Mouse (Mus musculus) c-Kit-positive CD71-positive TER-119-negative erythroid progenitor cells, embryonic 14.5 days (primary cell): Measurements from ENCODE around the gene Cd200r3.

Experiments
- DNase-seq: peaks from one replicate; pipeline ENCODE4 v3.0.0-alpha.2; 2013; ENCODE audit warnings: low read depth

The Cd200r3 gene

DNA sequence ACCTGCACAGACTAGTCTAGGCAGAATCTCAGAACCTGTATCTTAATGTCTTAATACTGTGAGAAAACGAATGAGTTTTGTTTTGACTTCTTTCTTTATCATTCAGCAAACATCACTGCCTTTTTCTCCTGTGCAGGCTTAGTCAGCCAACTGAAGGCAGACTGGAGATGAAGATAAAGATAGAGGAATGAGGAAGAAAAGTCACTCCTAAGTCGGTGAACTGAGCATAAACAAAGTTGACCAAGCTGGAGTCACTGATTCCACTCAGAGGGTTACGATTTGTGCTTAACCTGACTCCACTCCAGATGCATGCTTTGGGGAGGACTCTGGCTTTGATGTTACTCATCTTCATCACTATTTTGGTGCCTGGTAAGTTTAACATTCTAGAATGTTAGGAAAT lies at the start of gene Cd200r3:
Cd200r3 (plus strand) TSS at position 211 of the 400 bp plus-strand sequence.
- no peak for DNase-seq

DNA sequence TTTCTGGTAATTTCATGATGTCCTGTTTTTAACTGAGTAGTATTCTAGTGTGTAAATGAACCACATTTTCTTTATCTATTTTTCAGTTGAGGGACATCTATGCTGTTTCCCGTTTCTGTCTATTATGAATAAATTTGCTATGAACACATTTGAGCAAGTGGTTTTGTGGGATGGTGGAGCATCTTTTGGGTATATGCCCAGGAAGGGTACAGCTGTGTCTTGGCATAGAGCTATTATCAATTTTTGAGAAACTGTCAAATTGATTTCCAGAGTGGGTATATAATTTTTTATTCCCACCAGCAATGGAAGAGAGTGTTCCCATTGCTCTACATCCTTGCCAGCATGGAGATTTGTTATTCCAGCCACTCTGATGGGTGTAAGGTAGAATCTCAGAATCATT lies 11.5 kb upstream of the Cd200r3 start:
- no peak for DNase-seq

DNA sequence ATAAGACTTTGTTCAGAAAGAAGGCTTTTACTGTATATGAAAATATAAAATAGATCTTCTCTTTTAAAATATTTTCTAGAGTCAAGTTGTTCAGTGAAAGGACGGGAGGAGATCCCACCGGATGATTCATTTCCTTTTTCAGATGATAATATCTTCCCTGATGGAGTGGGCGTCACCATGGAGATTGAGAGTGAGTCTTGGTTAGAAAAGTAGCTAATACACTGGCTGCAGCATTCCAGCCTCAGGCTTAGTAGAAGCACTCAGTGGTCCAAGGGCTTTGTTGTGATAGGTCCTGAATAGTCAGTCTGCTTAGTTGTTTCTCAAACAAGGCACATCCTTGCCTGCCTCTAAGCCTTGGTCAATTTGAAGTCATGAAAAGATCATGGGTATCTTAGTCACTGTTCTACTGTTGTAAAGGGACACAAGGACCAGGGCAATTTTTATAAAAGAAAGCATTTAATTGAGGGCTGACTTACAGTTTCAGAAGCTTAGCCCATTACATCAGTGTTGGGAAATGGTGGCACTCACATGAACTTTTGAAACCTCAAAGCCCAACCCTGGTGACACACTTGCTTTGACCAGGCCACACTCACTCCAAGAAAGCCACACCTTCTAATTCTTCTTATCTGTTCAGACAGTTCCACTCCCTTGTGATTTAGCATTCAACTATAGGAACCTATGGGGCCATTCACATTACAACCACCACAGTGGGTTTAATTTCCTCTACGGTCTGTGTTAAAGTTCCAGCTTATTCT lies 8.1 kb downstream of the Cd200r3 start:
- no peak for DNase-seq

DNA sequence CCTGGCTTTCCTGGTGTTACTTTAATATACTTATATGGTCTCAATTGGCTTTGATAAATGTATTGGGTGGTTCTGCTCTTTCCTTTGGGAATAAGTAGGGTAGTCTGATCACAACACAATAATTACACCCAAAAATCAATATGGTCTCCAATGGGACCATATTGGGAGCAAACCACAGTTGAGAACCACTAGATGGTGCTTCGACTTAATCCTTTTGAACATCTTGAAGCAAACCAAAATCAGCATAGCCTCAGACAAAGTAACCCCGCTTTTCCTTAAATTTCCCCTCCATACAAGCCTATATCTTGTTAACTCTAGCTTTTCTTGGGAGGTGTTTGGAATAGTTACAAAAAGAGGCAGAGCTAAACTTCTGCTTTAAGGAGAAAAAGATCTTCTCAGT lies 18.8 kb downstream of the Cd200r3 start:
- DNase-seq: no peak

DNA sequence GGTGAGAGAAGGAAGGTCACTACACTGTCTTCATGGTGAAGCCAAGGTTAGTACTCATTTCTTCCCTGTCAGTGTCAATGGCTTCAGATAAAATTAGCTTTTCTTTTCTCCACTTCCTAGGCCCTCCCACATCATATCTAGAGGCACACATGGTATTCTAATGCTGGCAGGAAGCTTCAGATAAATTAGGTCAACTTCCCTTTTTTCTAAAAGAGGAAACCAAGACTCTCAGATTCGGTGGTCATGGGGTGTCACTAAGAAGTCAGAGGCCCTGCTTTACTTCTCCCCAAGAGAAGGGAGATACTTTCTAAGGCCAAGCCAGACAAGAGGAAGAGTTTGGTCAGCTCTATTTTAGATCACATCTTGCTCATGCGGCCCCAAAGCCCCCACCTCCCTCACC lies 19.3 kb downstream of the Cd200r3 start:
- peak; percentile 7 for DNase-seq

DNA sequence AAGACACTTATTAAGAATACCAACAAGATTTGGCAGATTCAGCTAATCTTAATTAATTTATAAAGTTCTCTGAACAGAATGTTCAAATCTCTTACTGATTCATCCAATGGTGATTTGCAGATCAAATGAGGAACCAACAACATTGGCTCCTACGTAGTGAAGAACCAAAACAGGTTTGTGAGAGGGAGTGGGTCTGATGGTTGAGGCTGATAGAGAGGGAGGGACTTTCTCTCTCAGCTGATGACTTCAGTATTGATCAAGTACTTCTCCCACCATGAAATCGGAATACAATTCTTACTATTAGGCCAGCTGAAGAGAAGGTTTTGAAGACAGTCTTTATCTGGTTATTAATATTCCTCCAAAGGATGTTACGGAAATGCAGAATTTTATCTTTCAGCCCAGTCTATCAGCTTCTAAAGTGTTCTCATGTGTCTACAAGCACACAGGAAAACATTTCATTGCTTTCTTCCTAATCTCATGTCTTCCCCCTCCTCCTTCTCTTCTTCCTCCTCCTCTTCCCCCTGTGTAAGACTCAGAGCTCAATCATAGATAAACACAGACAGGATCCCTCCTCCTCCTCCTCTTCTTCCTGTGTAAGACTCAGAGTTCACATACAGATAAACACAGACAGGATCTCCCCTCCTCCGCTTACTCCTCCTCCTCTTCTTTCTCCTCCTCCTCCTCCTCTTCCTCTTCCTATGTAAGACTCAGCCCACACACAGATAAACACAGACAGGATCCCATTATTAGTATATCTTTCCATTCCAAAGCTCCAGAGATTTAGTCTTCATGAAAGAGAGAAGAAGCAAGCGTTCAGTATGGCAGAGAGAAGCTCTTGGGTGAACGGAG lies 21.3 kb downstream of the Cd200r3 start:
- DNase-seq: no peak

DNA sequence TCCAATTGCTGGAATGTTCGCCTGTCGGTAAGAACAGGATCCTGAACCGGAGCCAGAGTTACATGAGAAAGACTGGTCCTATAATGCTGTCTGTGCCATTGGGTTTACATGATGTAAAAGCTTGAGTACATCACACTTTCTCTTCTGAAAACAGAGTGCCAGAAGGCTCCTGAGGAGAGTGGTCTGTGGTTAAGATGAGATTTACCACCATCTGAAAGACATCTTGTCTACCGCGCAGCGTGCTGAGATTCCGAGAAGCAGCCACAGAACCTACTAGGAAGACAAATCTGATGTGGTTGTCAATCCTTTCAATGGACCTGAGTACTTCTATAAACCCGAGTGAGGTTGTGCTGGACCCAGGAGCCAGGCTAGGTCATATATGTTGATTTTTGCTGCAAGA lies 21.9 kb downstream of the Cd200r3 start:
- DNase-seq: no peak

DNA sequence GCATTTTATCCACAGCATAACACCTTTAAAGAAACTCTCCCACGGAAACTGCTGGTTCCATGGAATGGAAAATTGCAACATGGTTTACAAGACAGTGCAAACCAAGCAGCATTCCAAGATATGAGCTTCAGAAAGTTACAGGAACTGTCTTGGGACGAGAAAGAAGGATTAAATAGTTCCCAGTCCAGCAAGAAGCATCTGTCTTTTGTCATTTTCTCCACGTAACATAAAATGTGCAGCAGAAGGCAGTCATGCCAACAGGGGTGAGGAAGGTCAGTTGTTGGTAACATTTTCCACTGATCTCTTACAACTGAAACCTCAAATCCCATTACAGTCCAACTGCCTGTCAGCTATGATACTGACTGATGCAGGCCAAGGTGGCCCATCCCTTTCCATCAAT lies 22.4 kb downstream of the Cd200r3 start:
- no peak for DNase-seq

DNA sequence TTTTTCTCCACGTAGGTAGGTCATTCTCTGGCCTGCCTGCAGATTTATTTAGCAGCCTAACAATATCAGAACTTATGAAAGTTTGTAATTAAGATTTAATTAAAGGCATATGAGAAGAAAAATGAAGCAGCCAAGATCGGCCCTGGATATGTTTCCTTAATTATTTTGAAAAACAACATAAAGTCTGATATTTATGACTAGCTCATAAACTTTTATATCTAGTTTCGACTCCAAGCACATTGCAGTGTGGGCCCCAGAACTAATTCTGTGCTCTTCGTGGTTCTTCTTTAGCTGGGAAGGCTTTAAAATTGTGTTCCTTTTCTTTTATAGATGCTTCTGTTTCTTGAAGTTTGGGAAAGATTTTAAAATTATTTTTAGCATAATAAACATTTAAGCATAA lies 23.4 kb downstream of the Cd200r3 start:
- DNase-seq: no peak

DNA sequence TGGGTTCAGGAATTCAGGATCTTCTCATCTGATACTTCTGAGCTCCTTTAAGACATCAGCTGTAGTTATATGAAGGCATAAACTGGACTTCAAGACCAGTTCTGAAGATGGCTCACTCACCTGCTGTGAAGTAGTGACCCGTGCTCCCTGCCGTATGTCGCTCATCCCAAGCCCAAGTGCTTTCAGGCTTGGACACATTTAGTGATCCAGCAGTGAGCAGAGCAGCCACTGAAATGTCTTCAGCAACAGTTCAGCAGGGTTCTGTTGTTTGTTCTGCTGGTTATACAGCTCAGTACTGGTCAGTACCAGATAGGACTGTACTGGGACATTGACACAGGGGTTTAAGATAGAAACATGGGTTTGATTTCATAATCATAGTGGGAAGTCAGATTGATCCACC lies 24.6 kb downstream of the Cd200r3 start:
- DNase-seq: no peak

DNA sequence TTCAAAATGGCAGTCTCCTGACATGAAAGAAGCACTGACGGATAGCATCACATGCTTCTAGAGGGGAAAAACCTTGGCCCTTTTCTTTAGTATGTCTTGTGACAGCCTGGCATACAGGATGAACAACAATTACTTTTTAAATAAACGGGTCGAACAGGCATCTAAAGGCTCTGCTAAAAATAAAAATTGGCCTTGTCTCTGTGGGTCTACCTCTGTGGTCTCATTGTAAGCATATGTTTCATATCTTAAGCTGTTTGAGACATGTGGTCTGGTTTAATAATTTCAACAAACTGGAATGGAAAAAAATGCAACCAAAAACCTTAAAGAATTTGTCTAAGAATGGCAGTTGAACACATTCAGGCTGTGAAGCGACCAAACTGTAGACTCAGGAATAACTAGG lies 27.4 kb downstream of the Cd200r3 start:
- no peak for DNase-seq

DNA sequence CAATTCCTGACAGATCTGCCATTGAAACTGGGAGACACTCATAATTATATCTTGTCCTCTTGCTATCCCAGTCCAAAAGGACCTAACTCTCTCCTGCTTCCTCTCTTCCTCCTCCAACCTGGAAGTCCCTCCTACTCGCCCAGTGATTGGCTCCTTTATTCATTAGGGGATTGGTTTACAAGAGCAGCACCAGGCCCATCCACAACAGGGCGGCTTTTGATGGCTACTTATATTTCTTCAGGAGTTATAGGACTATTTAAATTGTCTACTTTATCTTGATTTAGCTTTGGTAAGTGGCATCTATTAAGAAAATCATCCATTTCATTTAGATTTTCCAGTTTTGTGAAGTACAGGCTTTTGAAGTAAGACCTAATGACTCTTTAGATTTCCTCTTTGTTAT lies 30.6 kb downstream of the Cd200r3 start:
- DNase-seq: no peak

DNA sequence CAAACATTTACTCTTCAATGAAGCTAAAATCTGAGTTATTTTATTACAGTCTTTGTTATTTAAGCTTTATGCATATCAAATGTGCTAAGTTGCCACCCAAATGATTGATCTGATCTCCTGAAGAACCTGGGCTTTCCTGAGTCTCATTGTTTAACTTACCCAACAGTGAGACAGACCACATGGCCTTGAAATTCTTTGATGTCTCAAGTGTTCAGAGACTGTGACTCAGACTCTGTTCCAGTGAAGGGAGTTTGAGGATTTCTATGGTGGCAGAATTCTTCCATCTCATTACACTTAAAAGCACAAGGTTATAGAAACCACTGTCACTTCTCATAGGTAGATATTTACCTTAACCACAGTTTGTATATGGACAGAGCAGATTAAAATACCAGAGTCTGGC lies 32.6 kb downstream of the Cd200r3 start:
- DNase-seq: no peak

DNA sequence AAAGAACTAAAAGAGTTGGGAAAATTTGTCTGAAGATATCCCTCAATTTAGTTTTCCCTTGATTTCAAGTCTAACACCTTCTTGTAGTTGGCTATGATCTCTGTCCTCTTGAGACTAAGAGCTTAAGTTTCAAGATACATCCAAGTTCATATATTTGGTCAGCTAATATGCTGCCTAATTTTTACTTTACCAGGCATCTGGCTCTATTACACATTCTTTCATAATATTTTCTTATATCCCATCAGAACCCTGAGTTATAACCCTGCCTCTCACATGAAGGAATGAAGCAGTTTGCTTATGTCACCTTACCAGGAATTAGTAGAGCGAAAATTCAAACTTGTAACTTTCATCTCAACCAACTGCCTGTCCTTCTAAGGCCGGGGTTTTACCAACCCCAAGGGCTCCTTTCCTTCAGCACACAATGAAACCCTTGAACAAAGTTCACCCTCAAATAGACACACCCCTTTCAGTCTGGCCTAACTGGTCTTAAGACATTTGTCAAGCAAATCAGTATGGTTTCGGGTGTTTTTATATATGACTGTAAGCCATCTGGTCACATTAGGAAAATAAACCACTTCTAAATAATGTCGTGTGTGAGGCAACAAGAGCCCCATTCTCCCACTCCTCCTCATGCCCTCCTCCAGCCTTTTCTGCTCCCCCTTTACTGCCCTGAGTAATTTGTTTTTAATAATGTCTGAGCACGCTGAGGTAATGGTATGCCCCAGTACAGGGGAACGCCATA lies 33.6 kb downstream of the Cd200r3 start:
- DNase-seq: no peak

DNA sequence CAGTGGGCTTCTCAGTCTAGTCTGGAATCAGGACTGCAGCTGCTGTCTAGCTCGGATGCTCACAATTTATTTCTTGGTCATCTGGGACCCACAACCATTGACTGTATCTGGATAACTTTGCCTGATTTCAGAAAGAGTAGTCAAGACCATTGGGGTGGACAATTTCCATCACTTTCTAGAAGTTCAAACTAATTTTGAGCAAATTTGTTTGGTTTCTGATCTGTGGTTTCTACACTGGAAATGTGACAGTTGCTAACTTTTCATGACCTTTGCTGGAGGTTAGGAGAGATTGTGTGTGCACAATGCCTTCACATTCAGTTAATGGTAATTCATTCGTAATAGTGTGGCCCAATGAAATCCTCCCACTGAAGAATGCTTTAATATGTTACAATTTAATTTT lies 34.7 kb downstream of the Cd200r3 start:
- no peak for DNase-seq

DNA sequence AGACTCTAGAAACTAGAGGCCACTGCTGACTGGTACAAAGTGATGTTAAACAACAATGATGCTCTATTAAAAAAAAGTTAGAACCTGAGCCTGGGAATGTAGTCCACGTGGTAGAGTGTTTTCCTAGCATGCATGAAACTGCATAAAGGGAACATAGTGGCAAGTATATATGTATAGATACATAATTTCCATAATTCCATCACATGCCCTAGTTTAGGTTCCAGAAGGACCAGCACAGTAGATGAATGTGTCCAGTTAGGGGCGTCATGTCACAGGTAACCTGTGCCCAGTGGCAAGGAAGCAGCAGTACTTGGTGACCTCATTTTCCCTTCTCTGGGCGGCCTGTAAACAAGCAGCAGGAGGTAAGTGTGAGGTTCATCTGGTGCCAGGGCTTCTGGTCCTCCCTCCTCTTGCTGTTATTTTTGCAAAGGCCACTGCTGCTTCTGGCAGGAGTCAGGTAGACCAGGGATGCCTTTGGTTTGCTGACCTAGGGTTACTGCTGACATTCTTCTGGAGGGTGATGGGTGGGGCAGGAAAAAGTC lies 35.9 kb downstream of the Cd200r3 start:
- DNase-seq: no peak

DNA sequence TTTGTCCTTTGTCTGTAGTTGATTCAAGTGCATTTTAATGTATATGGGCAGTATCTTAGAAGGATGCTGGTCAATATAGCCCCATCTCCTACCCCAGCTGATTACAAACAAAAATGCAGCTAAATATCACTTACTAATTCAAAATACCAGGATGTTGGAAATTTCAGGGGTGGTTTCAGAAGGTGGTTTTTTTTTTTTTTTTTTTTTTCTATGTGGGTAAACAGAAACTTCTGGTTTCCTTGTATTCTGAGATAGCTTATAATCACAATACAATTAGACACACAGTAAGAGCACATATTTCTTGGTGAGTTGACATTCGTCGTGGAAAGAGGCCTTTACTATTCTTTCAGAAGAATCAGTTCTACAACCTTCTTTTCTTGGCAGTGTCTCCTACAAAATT lies 39.5 kb downstream of the Cd200r3 start:
- DNase-seq: no peak

DNA sequence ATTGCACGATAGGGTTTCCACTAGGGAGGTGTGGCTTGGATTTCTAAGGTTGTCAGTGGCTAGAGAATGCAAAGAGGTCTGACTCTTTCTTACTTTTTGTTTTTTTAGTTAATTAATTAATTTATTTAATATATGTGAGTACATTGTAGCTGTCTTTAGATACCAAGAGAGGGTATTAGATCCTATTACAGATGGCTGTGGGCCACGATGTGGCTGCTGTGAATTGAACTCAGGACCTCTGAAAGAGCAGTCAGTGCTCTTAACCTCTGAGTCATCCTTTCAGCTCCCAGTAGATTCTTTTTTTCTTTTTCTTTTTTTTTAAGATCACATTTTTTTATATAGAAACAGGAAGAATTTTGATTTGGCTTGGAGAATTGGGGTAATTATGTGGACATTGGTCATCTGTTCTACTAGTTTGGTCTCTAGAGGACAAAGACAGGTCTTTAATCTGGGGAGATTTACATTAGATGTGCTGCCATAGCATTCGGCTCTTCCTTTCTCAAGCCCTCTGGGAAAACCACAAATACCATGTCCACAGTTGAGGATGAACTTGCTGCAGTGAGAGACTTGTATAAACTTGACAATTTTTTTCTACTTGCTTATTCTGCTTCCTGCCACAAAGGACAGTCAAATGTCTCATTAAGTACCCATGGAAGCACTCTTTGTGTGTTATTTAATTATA lies 40.0 kb downstream of the Cd200r3 start:
- no peak for DNase-seq

DNA sequence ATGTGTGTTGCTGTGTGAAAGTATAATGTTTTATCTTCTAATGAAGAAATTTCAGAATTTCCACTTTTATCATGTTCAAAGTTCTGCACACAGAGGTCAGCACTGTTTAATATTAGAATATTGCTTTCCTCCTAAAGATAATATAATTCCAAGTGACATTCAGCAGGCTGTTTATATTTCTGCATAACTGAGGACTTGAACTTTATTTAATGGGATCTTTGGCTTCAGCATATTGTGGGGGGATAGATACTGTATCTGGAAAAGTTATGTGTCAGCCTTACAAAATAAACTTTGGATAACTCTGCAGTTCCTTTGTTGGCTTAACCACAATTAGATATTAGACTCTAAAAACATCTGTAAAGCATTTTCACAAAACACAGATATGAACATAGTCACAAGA lies 40.6 kb downstream of the Cd200r3 start:
- no peak for DNase-seq

DNA sequence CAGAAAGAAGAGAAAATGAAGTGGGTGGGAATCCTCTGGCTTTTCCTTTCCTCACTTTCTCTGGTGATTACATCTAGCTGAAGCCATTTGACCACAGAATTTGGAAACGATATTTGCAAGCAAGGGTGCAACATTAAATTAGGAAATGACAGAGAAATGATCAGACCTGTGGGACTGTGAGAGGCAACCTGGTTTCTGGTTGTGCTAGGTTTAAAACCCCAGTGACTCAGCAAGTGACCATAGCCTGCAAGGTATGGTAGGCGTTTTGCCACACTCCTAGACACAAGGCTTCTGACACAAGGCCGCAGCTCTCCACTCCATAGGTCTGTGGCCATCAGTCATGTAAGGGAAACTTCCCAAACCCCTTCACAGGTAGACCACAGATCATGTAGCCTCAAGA lies 41.4 kb downstream of the Cd200r3 start:
- DNase-seq: no peak

DNA sequence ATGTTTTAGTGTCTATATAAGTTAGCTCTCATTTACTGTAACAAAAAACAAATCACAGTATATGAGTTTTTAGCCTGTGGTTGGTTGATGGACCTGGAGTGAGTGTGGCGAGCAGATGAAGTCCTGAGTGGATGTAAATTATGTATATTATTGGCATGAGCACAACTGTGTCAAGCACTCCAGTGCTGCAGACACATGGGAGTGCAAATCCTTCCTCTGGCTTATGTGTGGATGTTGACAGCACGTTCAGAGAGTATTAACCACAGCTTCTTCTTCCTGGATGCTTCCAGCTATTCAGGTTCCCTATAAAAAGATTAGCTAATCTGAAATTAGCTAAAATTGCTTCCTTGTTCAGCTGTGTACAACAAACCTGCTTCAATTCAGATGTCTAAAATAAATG lies 42.6 kb downstream of the Cd200r3 start:
- no peak for DNase-seq
